Mouse (Mus musculus): ENCODE data around the gene Spata17.

Spata17 gene

DNA sequence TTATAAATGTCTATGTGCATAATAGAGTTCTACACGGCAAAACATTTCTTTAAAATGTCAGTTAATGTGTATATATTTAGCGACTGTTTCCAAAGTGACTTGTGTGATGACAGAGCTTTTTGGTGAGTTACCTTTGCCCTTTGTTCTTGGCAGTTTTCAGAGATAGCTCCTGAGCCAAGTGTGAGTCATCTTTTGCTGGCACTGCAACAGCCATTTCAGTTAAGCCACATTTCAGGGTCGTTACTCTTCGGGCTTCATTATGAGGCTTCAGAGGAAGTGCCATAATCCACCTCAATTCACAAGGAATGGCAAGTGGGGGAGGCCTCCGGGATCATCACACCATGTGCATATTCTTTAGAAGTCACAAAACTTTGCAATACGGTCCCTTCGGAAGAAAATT lies 195.3 kb downstream of the Spata17 start:
- no peak for DNase-seq (ENCODE audit: low read depth, low spot score)
- Histone ChIP-seq H3K27me3 (ENCODE audit: control insufficient read depth, insufficient read depth, low read length, poor library complexity, severe bottlenecking) (no peaks in the 10 kb centered on the region), H3K36me3 (ENCODE audit: control insufficient read depth, insufficient read depth, low read length, poor library complexity, severe bottlenecking) (no peaks in the 10 kb centered on the region)

DNA sequence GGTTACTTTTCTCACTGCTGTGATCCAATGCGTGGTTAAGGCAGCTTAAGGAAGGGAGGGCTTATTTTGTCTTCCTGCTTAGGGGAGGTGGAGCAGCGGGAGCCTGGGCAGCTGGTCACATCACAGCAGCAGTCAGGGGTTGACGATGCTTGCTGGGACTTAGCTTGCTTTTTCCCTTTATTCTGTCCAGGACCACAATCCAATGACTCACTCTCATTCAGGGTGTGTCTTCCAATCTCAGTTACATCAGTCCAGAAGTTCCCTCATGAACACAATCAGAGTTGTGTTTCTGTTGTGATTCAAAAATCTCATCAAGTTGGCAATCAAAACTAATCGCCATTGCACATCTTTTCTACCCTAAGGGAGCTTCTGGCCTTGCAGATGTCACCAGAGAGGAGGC lies 199.1 kb downstream of the Spata17 start:
- no peaks in the 10 kb centered on the region for H3K27me3 ChIP-seq (ENCODE audit: control insufficient read depth, insufficient read depth, low read length, poor library complexity, severe bottlenecking)
- H3K36me3 ChIP-seq (ENCODE audit: control insufficient read depth, insufficient read depth, low read length, poor library complexity, severe bottlenecking), result no peaks in the 10 kb centered on the region
- DNase-seq (ENCODE audit: low read depth, low spot score), result no peak

DNA sequence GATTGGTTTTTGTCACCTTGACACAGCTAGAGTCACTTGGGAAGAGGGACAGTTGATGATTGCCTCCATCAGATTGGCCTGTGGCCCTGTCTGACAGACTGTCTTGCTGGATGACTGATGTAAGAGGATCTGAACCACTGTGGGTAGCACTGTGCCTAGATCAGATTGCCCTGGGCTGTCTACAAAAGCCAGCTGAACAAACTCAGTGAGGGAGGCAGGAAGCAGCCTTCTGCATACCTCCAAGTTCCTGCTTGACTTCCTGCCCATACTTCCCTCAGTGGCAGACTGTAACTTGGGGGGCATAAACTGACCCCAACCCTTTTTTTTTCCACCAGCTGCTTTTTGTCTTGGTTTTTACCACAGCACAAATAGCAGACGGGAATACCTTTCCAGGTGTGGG lies 199.6 kb downstream of the Spata17 start:
- Histone ChIP-seq H3K27me3 (ENCODE audit: control insufficient read depth, insufficient read depth, low read length, poor library complexity, severe bottlenecking) (no peaks in the 10 kb centered on the region), H3K36me3 (ENCODE audit: control insufficient read depth, insufficient read depth, low read length, poor library complexity, severe bottlenecking) (no peaks in the 10 kb centered on the region)
- no peak for DNase-seq (ENCODE audit: low read depth, low spot score)

DNA sequence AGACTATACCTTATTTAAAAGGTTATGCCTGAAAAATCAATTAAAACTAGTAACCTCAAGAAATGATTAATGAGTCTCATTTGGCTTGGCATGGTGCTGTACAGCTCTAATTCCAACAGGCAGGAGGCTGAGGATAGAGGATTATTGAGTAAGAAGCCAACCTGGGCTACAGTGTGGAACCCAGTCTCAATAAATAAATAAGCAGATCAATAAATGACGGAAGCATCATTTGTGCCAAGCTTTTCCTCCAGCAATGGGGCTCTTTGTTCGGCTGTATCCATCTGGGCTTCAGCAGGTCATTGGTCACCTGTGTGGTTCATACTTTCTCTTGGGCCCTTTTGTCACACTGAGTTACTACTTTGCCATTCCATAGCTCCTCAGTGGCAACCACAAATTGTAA lies 201.1 kb downstream of the Spata17 start:
- Histone ChIP-seq H3K27me3 (ENCODE audit: control insufficient read depth, insufficient read depth, low read length, poor library complexity, severe bottlenecking) (no peaks in the 10 kb centered on the region), H3K36me3 (ENCODE audit: control insufficient read depth, insufficient read depth, low read length, poor library complexity, severe bottlenecking) (no peaks in the 10 kb centered on the region)
- no peak for DNase-seq (ENCODE audit: low read depth, low spot score)

DNA sequence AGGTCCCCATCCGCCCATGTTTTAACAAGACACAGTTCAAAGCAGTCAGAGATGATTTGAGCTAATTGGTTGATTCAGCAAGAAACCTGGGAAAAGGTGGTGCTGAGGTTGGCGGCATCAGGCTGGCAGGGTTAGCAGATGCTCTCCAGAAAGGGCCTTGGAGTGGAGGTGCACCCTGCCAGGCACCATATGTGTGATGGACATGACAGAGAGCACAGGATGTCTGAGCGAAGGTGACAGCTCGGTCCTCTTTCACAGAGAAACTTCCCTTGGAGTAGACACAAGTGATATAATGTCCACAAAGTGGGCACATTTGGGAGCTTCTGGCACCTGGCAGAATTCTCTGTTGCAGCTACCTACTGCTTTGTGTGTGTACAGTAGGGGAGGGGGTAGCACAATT lies 203.7 kb downstream of the Spata17 start:
- Histone ChIP-seq H3K27me3 (ENCODE audit: control insufficient read depth, insufficient read depth, low read length, poor library complexity, severe bottlenecking) (no peaks in the 10 kb centered on the region), H3K36me3 (ENCODE audit: control insufficient read depth, insufficient read depth, low read length, poor library complexity, severe bottlenecking) (no peaks in the 10 kb centered on the region)
- DNase-seq (ENCODE audit: low read depth, low spot score), result no peak

DNA sequence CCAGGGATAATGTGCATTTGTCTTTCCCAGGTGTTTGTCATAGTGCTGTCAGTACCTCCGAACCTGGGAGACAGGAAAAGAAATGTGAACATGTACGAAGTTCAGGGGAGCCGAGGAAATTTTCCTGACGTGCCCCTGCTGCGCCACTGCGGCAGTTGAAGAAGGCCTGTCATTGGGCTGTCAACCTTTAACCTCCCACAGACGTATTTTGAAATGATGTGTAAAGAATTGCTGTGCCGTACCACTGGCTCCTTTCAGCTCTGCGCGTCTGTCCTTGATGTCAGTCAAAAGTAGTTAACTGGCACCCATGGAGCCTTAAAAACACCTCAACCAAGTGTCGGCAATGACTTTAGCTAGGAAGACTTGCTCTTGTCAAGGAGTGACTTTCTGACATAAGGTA lies 205.2 kb downstream of the Spata17 start:
- H3K36me3 ChIP-seq (ENCODE audit: control insufficient read depth, insufficient read depth, low read length, poor library complexity, severe bottlenecking), result no peaks in the 10 kb centered on the region
- H3K27me3 ChIP-seq (ENCODE audit: control insufficient read depth, insufficient read depth, low read length, poor library complexity, severe bottlenecking), result no peaks in the 10 kb centered on the region
- DNase-seq (ENCODE audit: low read depth, low spot score), result no peak

DNA sequence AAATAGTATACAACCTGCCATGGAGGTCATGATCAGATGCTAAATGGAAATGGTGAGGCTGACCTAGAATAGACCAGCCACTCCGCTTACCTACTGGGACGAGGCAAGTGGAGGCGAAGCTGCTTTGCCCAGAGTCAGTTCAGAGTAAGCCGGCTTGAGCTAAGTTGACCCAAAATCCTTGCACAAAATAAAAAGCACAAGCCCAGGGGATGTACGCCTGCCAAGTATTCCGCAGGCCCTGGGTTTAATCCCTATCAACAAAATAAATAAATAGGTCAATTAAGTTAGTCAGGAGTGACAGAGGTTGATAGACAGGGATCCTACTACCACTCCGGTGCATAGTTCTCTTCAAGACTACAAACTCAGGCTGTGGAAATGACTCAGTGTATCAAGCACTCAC lies 207.0 kb downstream of the Spata17 start:
- no peak for DNase-seq (ENCODE audit: low read depth, low spot score)
- Histone ChIP-seq H3K27me3 (ENCODE audit: control insufficient read depth, insufficient read depth, low read length, poor library complexity, severe bottlenecking) (no peaks in the 10 kb centered on the region), H3K36me3 (ENCODE audit: control insufficient read depth, insufficient read depth, low read length, poor library complexity, severe bottlenecking) (no peaks in the 10 kb centered on the region)

DNA sequence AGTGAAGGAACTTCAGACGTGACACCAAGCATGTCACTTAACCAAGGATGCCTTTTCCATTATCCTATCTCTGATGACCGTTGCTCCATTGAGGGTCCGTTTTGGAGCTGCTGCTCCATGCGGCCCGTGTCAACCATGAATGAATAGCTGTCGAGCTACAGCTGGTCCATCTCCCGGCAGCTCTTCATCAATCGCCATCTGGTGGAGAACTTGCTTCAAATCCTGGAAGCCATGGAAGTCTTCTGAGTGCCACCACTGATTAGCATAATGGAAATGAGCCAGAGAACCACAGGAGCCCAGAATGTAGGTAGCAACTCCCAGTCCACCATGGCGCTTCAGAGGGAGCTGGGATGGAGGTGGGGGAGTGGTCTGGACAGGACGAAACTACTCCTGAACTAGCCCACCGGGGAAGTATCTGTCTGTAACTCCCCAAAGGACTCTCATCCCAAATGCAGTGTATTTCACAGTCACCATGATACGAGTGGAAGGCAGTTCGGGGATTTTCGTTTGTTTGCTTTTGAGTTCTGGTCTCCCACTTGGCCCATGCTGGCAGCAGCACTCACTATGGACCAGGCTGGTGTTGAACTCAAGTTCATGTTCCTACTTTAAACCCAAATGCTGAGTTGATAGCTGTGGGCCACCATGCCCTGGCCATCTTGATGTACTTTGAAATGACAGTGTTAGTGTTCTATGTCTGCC lies 208.9 kb downstream of the Spata17 start:
- H3K36me3 ChIP-seq (ENCODE audit: control insufficient read depth, insufficient read depth, low read length, poor library complexity, severe bottlenecking), result no peaks in the 10 kb centered on the region
- no peaks in the 10 kb centered on the region for H3K27me3 ChIP-seq (ENCODE audit: control insufficient read depth, insufficient read depth, low read length, poor library complexity, severe bottlenecking)
- DNase-seq (ENCODE audit: low read depth, low spot score), result no peak

DNA sequence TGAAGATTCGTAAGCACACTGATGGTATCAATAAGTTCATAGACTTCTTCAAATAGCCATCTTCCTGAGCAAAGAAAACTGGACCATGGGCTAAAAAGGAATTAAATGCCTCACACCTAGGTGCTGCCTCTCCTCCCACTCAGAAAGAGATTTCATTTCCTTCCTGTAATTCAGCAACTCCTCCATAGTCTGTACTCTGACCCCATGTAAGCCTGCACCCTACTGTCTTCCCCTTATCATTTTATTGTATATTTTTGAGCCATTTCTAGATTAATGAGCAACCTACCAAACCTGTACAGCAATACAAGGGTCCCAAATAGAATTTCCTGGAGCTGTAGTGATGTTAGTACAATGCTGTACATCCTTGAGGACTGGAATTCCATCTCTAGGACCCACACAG lies 211.0 kb downstream of the Spata17 start:
- DNase-seq (ENCODE audit: low read depth, low spot score), result no peak
- Histone ChIP-seq H3K27me3 (ENCODE audit: control insufficient read depth, insufficient read depth, low read length, poor library complexity, severe bottlenecking) (no peaks in the 10 kb centered on the region), H3K36me3 (ENCODE audit: control insufficient read depth, insufficient read depth, low read length, poor library complexity, severe bottlenecking) (no peaks in the 10 kb centered on the region)

DNA sequence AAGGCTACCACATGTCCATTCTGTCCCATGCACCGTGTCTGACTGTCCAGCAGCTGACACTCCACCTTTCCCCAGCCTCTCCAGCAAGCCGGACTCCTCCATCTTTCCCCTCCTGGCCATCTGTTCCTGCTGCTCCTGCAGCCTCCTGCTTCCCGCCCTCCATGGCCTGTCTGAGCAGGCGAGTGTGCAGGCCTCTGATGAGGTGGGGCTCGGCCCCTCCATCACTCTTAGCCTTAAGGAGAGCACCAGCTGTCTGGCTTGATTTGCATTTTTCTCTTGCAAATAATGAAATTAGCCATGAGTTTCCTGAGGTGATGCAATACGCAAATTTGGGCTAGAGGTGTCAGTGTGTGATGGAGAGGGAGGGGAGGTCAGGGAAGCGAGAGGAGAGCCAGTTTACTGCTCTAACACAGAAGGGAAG lies 211.8 kb downstream of the Spata17 start:
- no peaks in the 10 kb centered on the region for H3K27me3 ChIP-seq (ENCODE audit: control insufficient read depth, insufficient read depth, low read length, poor library complexity, severe bottlenecking)
- no peak for DNase-seq (ENCODE audit: low read depth, low spot score)
- no peaks in the 10 kb centered on the region for H3K36me3 ChIP-seq (ENCODE audit: control insufficient read depth, insufficient read depth, low read length, poor library complexity, severe bottlenecking)

DNA sequence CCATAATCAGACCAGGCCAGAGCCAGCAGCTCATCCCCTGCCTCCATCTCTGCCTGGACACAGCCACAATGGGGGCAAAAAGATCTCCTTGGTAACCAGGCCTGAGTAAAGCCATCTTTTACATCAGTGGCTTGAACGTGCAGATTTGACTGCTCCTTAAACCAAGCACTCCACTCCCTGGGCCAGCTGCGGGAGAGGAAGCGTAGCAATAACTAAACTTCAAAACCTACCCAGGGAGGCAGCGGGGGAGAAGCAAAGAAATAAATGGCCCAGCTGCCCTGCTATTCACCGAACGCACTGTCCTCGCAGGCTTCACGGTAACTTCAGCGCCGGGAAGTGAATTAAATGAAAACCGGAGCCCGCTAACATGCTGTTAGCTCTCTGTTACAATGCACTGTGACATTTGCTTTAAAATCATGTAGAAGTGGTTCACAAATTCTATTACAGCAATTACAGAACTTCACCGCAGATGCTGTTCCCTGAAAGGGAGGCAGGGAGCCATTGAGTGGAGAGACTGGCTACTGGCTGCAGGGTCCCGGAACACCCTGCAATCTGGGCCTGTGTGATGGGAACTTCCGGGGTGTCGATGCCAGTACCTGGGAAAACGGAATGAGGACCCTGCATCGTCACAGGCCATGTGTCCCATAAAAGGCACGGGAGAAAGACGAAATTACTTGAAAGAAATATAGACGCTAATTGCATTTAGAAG lies 217.5 kb downstream of the Spata17 start:
- no peaks in the 10 kb centered on the region for H3K27me3 ChIP-seq (ENCODE audit: control insufficient read depth, insufficient read depth, low read length, poor library complexity, severe bottlenecking)
- no peak for DNase-seq (ENCODE audit: low read depth, low spot score)
- no peaks in the 10 kb centered on the region for H3K36me3 ChIP-seq (ENCODE audit: control insufficient read depth, insufficient read depth, low read length, poor library complexity, severe bottlenecking)

Measured in splenic B cell, adult 2 months (primary cell).